Mouse (Mus musculus): ENCODE data around the gene Ccdc60. TPM values are rescaled to one million over a fixed set of nuclear protein-coding genes. Genes with fewer than 3 reads are reported as not detected.
"Not testable (repeated sequence)": the region's sequence is repeated elsewhere in the genome, so short reads cannot be mapped to it uniquely, and the experiment has no call there.

Gene Ccdc60
- polyA plus RNA-seq, 1 experiment, result 0.35 TPM

DNA sequence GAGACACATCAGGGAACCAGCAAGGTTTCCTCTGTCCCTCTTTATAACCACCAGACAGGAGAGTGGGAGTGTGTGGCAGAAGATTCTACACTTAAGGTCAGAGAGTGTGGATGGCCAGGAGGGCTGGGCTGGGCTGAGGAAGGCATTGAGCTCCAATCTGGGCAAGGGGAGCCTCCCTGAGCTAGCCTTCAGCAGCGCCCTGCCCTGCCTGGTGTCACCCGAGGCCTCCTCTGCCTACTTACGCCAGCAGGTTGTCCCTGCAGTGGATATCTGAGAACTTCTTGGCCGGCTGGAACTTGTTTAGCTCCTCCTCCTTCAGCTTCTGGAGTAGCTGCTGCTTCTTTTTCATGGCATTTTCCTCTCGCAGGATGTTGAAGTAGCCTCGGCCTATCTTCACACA, 99.0 kb downstream of the Ccdc60 start:
- WGBS, result 87% methylated on average over 6 of the region's 6 CpGs

DNA sequence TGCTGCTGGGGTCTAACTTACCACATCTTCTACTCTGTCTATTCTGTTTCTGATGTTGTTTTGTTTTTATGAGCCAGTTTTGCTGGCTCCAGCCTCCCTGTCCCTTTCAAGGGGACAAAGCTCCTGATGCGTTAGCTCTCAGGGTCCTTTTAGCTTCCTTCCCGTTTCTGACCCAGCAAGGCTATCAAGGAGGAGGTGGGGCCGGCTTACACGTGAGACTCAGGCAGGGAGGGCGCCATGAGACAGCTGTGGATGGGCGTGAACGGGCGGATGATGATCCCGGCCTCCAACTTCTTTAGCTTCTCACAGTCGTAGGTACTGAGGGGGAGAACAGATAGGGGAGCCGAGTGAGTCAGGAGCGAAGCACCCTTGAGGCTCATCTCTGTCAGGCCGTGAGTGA, 108.2 kb downstream of the Ccdc60 start:
- Histone ChIP-seq H3K4me3 (ENCODE audit: control insufficient read depth, insufficient read depth, low read length) (no peak overlapping the region), H3K36me3 (ENCODE audit: control insufficient read depth, insufficient read depth, low read length) (no peaks in the 10 kb centered on the region), H3K27me3 (ENCODE audit: control insufficient read depth, insufficient read depth, low read length) (no peaks in the 10 kb centered on the region), H3K4me1 (replicated peaks; ENCODE audit: control insufficient read depth, insufficient read depth, low read length) (no peaks in the 10 kb centered on the region; the same call in 1 of the 2 replicates), H3K27ac (ENCODE audit: control insufficient read depth, insufficient read depth, low read length) (no peak overlapping the region)
- no peak for DNase-seq
- WGBS, result 14% methylated on average over 13 of the region's 13 CpGs
- TF ChIP-seq CTCF (IDR thresholded peaks at IDR 0.05; ENCODE audit: borderline replicate concordance, control insufficient read depth, extremely low read depth, insufficient read depth, low read length, poor library complexity) (no peak), POLR2A (IDR thresholded peaks at IDR 0.05; ENCODE audit: control insufficient read depth, extremely low read depth, insufficient read depth, low read length, poor library complexity) (no peak)

More for the DNA sequence above, 99.0 kb downstream of the Ccdc60 start:
- H3K4me3 ChIP-seq (ENCODE audit: control insufficient read depth, insufficient read depth, low read length), result no peak overlapping the region
- no peaks in the 10 kb centered on the region for H3K36me3 ChIP-seq (ENCODE audit: control insufficient read depth, insufficient read depth, low read length)
- DNase-seq, result no peak
- no peaks in the 10 kb centered on the region for H3K27me3 ChIP-seq (ENCODE audit: control insufficient read depth, insufficient read depth, low read length)
- TF ChIP-seq POLR2A (IDR thresholded peaks at IDR 0.05; ENCODE audit: control insufficient read depth, extremely low read depth, insufficient read depth, low read length, poor library complexity) (no peak), CTCF (IDR thresholded peaks at IDR 0.05; ENCODE audit: borderline replicate concordance, control insufficient read depth, extremely low read depth, insufficient read depth, low read length, poor library complexity) (no peak)
- H3K4me1 ChIP-seq (replicated peaks; ENCODE audit: control insufficient read depth, insufficient read depth, low read length), result no peaks in the 10 kb centered on the region
- no peak overlapping the region for H3K27ac ChIP-seq (ENCODE audit: control insufficient read depth, insufficient read depth, low read length)

DNA sequence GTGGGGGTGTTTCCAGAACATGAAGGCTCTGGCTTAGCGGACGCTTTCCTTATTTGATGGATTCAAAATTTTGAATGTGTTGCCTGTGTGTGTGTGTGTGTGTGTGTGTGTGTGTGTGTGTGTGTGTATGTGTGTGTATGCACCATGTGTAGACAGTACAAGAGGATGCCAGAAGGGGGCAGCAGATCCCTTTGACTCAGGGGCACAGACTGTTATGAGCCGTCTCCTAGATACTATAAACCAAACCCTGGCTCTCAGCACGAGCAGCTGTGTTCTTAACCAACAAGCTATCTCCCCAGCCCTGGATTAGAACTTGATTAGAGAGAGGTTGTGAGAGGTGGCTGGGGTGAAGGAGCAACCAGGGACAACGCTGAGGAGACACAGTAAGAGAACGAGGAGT, 117.1 kb downstream of the Ccdc60 start:
- WGBS, result 96% methylated on average over 6 of the region's 6 CpGs
- Histone ChIP-seq H3K27ac (ENCODE audit: control insufficient read depth, insufficient read depth, low read length) (no peak overlapping the region), H3K4me3 (ENCODE audit: control insufficient read depth, insufficient read depth, low read length) (no peak overlapping the region), H3K4me1 (replicated peaks; ENCODE audit: control insufficient read depth, insufficient read depth, low read length) (no peaks in the 10 kb centered on the region), H3K36me3 (ENCODE audit: control insufficient read depth, insufficient read depth, low read length) (no peaks in the 10 kb centered on the region), H3K27me3 (ENCODE audit: control insufficient read depth, insufficient read depth, low read length) (no peaks in the 10 kb centered on the region)
- no peak for DNase-seq
- no peak for TF ChIP-seq CTCF (IDR thresholded peaks at IDR 0.05; ENCODE audit: borderline replicate concordance, control insufficient read depth, extremely low read depth, insufficient read depth, low read length, poor library complexity)

DNA sequence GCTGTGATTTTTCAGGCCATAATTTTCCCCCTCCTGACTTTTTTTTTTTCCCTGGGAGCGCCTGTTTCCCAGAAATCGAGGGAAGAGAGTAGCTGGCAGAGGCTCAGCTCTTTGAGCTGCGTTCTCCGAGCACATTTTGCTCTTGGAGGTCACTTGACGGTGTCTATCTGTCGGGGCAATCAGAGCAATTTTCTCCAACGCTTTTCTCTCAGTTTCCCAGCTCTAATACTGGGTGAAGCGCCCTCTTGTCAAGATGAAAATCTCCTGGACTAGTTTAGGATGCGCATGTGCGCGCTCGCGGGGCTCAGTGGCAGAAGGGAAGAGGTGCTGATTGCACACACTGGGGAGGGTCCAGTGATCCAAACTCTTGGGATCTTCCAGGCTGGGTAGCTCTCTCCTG, 121.8 kb downstream of the Ccdc60 start:
- Histone ChIP-seq H3K4me1 (replicated peaks; ENCODE audit: control insufficient read depth, insufficient read depth, low read length) (no peaks in the 10 kb centered on the region), H3K27ac (ENCODE audit: control insufficient read depth, insufficient read depth, low read length) (no peak overlapping the region), H3K36me3 (ENCODE audit: control insufficient read depth, insufficient read depth, low read length) (no peaks in the 10 kb centered on the region), H3K4me3 (ENCODE audit: control insufficient read depth, insufficient read depth, low read length) (no peak overlapping the region), H3K27me3 (ENCODE audit: control insufficient read depth, insufficient read depth, low read length) (no peaks in the 10 kb centered on the region)
- no peak for TF ChIP-seq CTCF (IDR thresholded peaks at IDR 0.05; ENCODE audit: borderline replicate concordance, control insufficient read depth, extremely low read depth, insufficient read depth, low read length, poor library complexity)
- TF ChIP-seq POLR2A (IDR thresholded peaks at IDR 0.05; ENCODE audit: control insufficient read depth, extremely low read depth, insufficient read depth, low read length, poor library complexity), result no peak
- DNase-seq, result no peak
- 87% methylated on average over 13 of the region's 13 CpGs for WGBS

DNA sequence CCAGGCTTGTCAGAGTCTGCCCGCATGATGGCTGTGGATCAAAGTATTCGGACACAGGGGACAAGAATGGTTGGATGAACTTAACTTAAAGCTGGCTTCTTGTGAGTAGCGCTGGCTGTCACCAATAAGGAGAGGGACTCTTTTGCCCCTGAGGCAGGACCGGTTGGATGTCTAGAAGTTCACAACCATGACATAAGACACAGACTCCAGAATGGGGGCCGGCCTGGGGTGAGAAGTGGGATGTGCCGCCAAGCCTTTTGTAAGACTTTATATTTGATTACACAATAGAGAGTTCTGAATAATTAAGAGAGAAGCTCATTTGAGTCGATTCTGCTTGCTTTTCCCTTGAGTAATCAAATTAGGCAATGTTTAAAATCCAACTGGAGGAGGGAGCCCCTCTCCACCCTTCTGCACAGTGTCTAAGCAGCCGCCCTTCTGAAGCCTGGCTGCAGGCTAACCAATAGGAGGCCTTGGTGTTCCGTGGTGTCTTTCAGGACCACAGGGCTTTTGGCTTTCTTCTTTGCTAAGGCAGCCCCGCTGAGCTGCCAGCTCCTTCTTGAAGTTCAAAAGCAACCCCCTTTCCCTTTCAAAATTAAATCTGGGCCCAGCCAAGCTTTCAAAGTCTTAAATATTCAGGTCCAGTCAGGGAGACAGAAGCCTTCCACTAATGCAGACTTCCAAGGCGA, 123.4 kb downstream of the Ccdc60 start:
- TF ChIP-seq POLR2A (IDR thresholded peaks at IDR 0.05; ENCODE audit: control insufficient read depth, extremely low read depth, insufficient read depth, low read length, poor library complexity) (no peak), CTCF (IDR thresholded peaks at IDR 0.05; ENCODE audit: borderline replicate concordance, control insufficient read depth, extremely low read depth, insufficient read depth, low read length, poor library complexity) (no peak)
- Histone ChIP-seq H3K27ac (ENCODE audit: control insufficient read depth, insufficient read depth, low read length) (no peak overlapping the region), H3K4me3 (ENCODE audit: control insufficient read depth, insufficient read depth, low read length) (no peak overlapping the region), H3K4me1 (replicated peaks; ENCODE audit: control insufficient read depth, insufficient read depth, low read length) (no peaks in the 10 kb centered on the region), H3K36me3 (ENCODE audit: control insufficient read depth, insufficient read depth, low read length) (no peaks in the 10 kb centered on the region), H3K27me3 (ENCODE audit: control insufficient read depth, insufficient read depth, low read length) (no peaks in the 10 kb centered on the region)
- no peak for DNase-seq
- WGBS, result 86% methylated on average over 11 of the region's 11 CpGs

DNA sequence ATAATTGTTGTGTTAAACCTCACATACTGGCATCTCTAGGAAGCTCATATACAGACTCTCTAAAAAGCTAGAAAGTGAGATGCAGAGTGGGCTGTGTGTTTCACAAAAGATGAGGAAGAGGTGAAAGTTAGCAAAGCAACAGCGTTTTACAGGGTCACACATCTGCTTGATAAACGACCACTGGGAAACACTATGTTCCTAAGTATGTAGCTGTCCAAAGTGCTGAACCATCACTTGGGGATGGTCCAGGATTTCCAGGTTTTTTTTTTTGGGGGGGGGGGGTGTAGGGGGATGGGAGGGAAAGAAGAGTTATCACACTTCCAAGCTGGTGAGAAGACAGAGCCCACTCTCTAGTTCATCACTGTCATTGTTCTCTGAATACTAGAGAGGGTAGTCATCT, 134.0 kb downstream of the Ccdc60 start:
- H3K4me3 ChIP-seq (ENCODE audit: control insufficient read depth, insufficient read depth, low read length), result no peak overlapping the region
- H3K27ac ChIP-seq (ENCODE audit: control insufficient read depth, insufficient read depth, low read length), result no peak overlapping the region
- DNase-seq, result no peak
- no peaks in the 10 kb centered on the region for H3K27me3 ChIP-seq (ENCODE audit: control insufficient read depth, insufficient read depth, low read length)
- WGBS, result 42% methylated on average over 2 of the region's 2 CpGs
- H3K4me1 ChIP-seq (replicated peaks; ENCODE audit: control insufficient read depth, insufficient read depth, low read length), result no peaks in the 10 kb centered on the region
- TF ChIP-seq POLR2A (IDR thresholded peaks at IDR 0.05; ENCODE audit: control insufficient read depth, extremely low read depth, insufficient read depth, low read length, poor library complexity), result no peak
- TF ChIP-seq CTCF (IDR thresholded peaks at IDR 0.05; ENCODE audit: borderline replicate concordance, control insufficient read depth, extremely low read depth, insufficient read depth, low read length, poor library complexity), result no peak
- H3K36me3 ChIP-seq (ENCODE audit: control insufficient read depth, insufficient read depth, low read length), result no peaks in the 10 kb centered on the region

DNA sequence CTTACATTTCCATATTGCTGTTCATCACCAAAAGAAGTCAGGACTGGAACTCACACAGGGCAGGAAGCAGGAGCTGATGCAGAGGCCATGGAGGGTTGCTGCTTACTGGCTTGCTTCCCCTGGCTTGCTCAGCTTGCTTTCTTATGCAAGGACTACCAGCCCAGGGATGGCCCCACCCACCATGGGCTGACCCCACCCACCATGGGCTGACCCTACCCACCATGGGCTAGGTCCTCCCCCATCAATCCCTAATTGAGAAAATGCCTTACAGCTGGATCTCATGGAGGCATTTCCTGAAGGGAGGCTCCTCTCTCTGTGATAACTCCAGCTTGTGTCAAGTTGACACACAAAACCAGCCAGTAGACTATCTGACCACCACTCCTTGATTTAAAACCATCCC, 142.3 kb downstream of the Ccdc60 start:
- H3K27ac ChIP-seq (ENCODE audit: control insufficient read depth, insufficient read depth, low read length); H3K36me3 ChIP-seq (ENCODE audit: control insufficient read depth, insufficient read depth, low read length); H3K4me3 ChIP-seq (ENCODE audit: control insufficient read depth, insufficient read depth, low read length); H3K27me3 ChIP-seq (ENCODE audit: control insufficient read depth, insufficient read depth, low read length); DNase-seq; H3K4me1 ChIP-seq (replicated peaks; ENCODE audit: control insufficient read depth, insufficient read depth, low read length): not testable (repeated sequence)

Data from thymus, adult 2 months (tissue).